Mouse (Mus musculus): ENCODE data around the gene Hist1h3b.

DNA sequence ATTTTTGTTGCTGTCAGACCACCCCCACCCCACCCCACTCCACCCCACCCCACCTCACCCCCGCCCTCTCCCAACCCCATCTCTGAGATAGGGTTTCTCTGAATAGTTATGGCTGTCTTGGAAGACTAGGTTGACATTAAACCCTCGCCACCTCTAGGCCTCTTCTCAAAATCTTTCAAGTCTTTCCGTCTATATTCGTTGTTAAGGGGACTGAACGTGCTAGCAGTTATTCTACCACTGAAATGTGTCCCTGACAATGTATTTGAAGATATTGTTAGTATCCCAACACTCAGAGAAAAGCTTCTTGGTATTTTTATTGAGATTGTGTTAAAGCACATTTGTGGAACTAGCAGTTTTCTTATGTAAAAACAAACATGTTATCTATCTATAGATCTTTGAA, 11.2 kb upstream of the Hist1h3b start:
- TF ChIP-seq TCF3 (IDR thresholded peaks at IDR 0.05; ENCODE audit: insufficient read length, low read depth), result no peak
- TF ChIP-seq CEBPB (IDR thresholded peaks at IDR 0.05; ENCODE audit: insufficient read depth, poor library complexity, severe bottlenecking), result no peak
- no peak for TF ChIP-seq POLR2A (IDR thresholded peaks at IDR 0.05; ENCODE audit: insufficient read length, low read depth)
- TF ChIP-seq E2F4 (IDR thresholded peaks at IDR 0.05; ENCODE audit: insufficient read depth), result no peak
- TF ChIP-seq MAX (IDR thresholded peaks at IDR 0.05; ENCODE audit: low read depth), result no peak
- no peak for TF ChIP-seq USF1 (IDR thresholded peaks at IDR 0.05; ENCODE audit: low read depth)
- no peak for TF ChIP-seq POLR2AphosphoS2 (IDR thresholded peaks at IDR 0.05; ENCODE audit: insufficient read length, low read depth)
- TF ChIP-seq TCF12 (IDR thresholded peaks at IDR 0.05; ENCODE audit: insufficient read depth, poor library complexity, severe bottlenecking), result no peak
- TF ChIP-seq MYOD1 (IDR thresholded peaks at IDR 0.05; ENCODE audit: control insufficient read depth in 1 of 3, insufficient read length in 2 of 3, low read depth in 2 of 3), result no peak
- TF ChIP-seq REST (IDR thresholded peaks at IDR 0.05; ENCODE audit: insufficient read depth, insufficient read length), result no peak
- no peak for TF ChIP-seq MYOG (IDR thresholded peaks at IDR 0.05; ENCODE audit: control insufficient read depth in 1 of 3, insufficient read depth in 1 of 3, insufficient read length in 2 of 3, low read depth in 2 of 3)

Measured in myocyte (in vitro differentiated cells).